Mouse (Mus musculus) lung, postnatal 36 days (tissue): ENCODE data around the gene Gm5930.
A peak's percentile ranks its signal among the peaks of the same experiment; 100 is the strongest.
"Not testable (repeated sequence)": the region's sequence is repeated elsewhere in the genome, so short reads cannot be mapped to it uniquely, and the experiment has no call there.

ENCODE experiments used
- DNase-seq: peaks from one replicate; pipeline ENCODE4 v3.0.0; 2022; ENCODE audit warnings: mixed read lengths

Gene Gm5930

DNA sequence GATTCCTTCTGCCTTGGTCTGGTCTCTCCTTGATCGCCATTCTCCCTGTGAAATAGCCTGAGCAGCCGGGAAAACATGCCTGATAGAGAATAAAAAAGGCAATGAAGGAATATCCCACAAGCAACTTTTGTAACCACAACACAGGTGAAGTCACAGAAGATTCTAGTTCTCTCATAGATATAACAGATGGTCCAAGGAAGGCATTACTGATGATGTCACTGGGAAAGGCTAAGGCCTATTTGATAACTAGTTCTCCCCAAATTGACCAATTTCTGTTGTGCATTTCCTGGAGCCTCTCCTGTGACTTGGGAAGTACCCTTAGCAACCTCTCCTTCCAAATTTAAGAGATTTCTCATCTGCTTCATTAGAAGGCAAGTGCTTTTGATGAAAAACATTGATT lies at the start of gene Gm5930:
Gm5930 (minus strand) TSS at position 101 of the 400 bp plus-strand sequence.
- DNase-seq, result not testable (repeated sequence)

DNA sequence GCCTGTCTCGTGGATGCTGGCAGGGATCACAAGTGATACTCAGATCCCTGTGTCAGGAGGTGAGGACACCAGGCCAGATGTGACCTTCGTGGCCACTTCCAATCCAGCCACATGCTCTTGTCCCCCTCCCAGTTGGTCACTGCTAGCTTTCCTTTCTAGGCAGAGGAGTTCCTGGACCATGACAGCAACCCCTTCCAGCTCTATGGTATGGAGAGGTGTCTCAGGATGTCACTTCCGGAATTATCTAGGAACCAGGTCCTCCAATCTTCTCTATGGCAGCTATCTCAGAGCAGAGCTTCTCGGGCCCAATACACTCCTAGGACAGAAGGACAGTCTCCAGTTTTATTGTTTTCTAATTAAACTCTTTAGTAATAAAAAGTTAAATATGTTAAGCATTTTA lies 45.8 kb upstream of the Gm5930 start:
- DNase-seq, result not testable (repeated sequence)

DNA sequence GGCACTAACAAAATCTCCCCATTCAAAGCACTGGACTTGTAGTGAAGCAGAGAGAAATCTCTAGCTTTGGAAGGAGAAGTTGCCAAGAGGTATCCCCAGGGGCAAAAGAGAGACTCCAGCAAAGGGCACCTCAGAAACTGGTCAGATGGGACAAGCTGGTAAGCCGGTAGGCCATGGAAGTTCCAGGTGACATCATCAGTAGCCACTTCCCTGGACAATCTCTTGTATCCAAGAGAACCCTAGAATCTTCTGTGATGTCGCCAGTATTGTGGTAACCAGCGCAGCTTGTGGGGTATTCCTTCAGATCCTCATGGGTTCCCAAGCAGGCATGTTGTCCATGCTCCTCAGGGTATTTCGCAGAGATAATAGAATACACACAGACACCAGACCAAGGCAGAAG lies 26.7 kb upstream of the Gm5930 start, which contains the start of gene Gm8229:
Gm8229 (plus strand) TSS at position 301 of the 400 bp plus-strand sequence.
- not testable (repeated sequence) for DNase-seq

DNA sequence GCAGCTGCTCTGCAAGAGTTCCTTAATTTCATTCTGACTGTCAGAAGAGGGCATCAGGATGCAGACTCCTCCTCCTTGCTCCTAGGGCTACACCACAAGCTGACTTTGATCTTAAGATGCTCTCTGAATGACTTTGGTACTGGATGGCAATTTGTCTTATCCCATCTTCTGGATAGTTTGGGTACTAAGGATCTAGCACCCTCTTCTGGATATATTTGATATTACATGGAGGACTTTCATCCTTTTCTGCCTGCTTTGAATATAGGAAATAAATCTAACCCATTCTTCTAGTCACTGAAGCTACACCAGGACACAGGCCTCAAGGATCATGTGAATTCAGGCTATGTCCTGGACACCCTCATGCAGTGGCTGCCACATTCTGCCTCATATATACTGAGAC lies 23.9 kb upstream of the Gm5930 start:
- not testable (repeated sequence) for DNase-seq

DNA sequence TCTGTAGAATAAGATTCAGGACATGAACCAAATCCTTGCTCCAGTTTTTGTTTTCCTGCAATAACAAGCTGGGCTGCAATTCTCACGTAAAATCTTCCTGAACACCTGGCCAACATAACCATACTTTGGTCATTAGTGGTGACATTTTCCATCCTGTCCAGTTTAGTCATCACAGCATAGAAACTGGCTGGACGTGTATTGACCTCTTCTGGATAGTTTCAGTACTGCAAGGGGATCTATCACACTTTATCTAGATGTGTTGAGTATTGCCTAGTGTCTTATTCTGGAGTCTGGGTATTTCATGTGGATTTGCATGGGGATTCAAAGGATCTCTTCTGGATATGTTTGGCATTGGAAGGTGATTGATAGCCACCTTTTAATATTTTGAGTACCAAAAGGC lies 23.0 kb upstream of the Gm5930 start:
- peak; percentile 0 for DNase-seq

DNA sequence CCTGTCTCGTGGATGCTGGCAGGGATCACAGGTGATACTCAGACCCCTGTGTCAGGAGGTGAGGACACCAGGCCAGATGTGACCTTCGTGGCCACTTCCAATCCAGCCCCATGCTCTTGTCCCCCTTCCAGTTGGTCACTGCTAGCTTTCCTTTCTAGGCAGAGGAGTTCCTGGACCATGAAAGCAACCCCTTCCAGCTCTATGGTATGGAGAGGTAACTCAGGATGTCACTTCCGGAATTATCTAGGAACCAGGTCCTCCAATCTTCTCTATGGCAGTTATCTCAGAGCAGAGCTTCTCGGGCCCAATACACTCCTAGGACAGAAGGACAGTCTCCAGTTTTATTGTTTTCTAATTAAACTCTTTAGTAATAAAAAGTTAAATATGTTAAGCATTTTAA lies 26.3 kb downstream of the Gm5930 start:
- DNase-seq, result not testable (repeated sequence)

DNA sequence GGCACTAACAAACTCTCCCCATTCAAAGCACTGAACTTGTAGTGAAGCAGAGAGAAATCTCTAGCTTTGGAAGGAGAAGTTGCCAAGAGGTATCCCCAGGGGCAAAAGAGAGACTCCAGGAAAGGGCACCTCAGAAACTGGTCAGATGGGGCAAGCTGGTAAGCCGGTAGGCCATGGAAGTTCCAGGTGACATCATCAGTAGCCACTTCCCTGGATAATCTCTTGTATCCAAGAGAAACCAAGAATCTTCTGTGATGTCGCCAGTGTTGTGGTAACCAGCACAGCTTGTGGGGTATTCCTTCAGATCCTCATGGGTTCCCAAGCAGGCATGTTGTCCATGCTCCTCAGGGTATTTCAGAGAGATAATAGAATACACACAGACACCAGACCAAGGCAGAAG lies 53.1 kb downstream of the Gm5930 start, which contains the start of gene Gm8220:
Gm8220 (plus strand) TSS at position 301 of the 400 bp plus-strand sequence.
- not testable (repeated sequence) for DNase-seq
